Mouse (Mus musculus) thymus, postnatal 4 days (tissue): Measurements from ENCODE around the gene Krtap16-1.

Experiments used
- DNase-seq: peaks from one replicate; pipeline ENCODE4 v3.0.0; 2021

Gene Krtap16-1

GRCm38 (mm10) chr11:99937751-99938264 lies 48.6 kb downstream of the Krtap16-1 start:
- no peak for DNase-seq

GRCm38 (mm10) chr11:99935991-99936390 lies 50.4 kb downstream of the Krtap16-1 start, which contains the start of gene Krtap31-2:
TSS of gene Krtap31-2 (plus strand) at chr11:99936291.
- no peak for DNase-seq
